Mouse (Mus musculus) kidney, adult 2 months (tissue): ENCODE data around the gene Lyrm1.

Experiments used
- CTCF ChIP-seq: fragments of 200-500 bp; conservative IDR thresholded peaks from 2 replicates; pipeline ENCODE4 v1.5.1; 2011; ENCODE audit warnings: low read depth, mild to moderate bottlenecking, control low read depth, low read length, moderate library complexity, mixed read lengths; ENCODE audit not compliant: insufficient read depth, insufficient read length
- POLR2A ChIP-seq: fragments of 200-500 bp; IDR thresholded peaks from one replicate; pipeline ENCODE4 v1.6.1; 2011; ENCODE audit warnings: low read depth, low read length, control low read depth

GRCm38 (mm10) chr7:119860971-119861334, 34.7 kb upstream of the Lyrm1 start:
- TF ChIP-seq CTCF: no peak
- no peak for TF ChIP-seq POLR2A
